Mouse (Mus musculus) limb, embryonic 13.5 days (tissue): ENCODE data around the gene Litaf. TPM values are rescaled to one million over a fixed set of nuclear protein-coding genes. Genes with fewer than 3 reads are reported as not detected.
A peak's percentile ranks its signal among the peaks of the same experiment; 100 is the strongest.

Source experiments
- ATAC-seq: fragments of 200-750 bp; cut with Nextera tagmentation; 2 replicates; pipeline ENCODE4 v1.8.0; 2017; ENCODE audit warnings: low read depth, moderate number of reproducible peaks, moderate TSS enrichment; ENCODE audit not compliant: low FRiP score
- H3K27ac ChIP-seq: fragments of 300-500 bp; sonication (generic); 2 replicates; pipeline ENCODE4 v1.5.1; 2015; ENCODE audit warnings: inconsistent platforms, mild to moderate bottlenecking, moderate library complexity
- H3K27me3 ChIP-seq: fragments of 300-500 bp; sonication (generic); 2 replicates; pipeline ENCODE4 v1.6.1; 2015; ENCODE audit warnings: mild to moderate bottlenecking, inconsistent platforms
- H3K36me3 ChIP-seq: fragments of 300-500 bp; sonication (generic); 2 replicates; pipeline ENCODE4 v1.6.1; 2015; ENCODE audit warnings: inconsistent platforms, mild to moderate bottlenecking, moderate library complexity
- H3K4me1 ChIP-seq: fragments of 300-500 bp; sonication (generic); 2 replicates; pipeline ENCODE4 v1.6.1; 2015; ENCODE audit warnings: inconsistent platforms
- H3K4me2 ChIP-seq: fragments of 300-500 bp; sonication (generic); replicated peaks from 2 replicates; pipeline ENCODE4 v1.6.1; 2015; ENCODE audit warnings: inconsistent platforms, mild to moderate bottlenecking, moderate library complexity
- H3K4me3 ChIP-seq: fragments of 300-500 bp; sonication (generic); 2 replicates; pipeline ENCODE4 v1.5.1; 2015; ENCODE audit warnings: moderate library complexity, mild to moderate bottlenecking, inconsistent platforms
- H3K9ac ChIP-seq: fragments of 300-500 bp; sonication (generic); 2 replicates; pipeline ENCODE4 v1.6.1; 2015; ENCODE audit warnings: mild to moderate bottlenecking, inconsistent platforms
- H3K9me3 ChIP-seq: fragments of 300-500 bp; sonication (generic); 2 replicates; pipeline ENCODE4 v1.6.1; 2016; ENCODE audit warnings: inconsistent platforms
- WGBS: fragments of 180-500 bp; shearing (Covaris S2); methylation state at CpG from one replicate; pipeline ENCODE4 v1.1.7; 2015; 5-methylcytosine and 5-hydroxymethylcytosine counted together
- polyA plus RNA-seq: library from polyadenylated mRNA; unstranded; fragments of >200 nt; fragmentation: Nextera tagmentation; extraction: Ambion mirVana; gene quantifications from 2 replicates; pipeline ENCODE4 v1.2.1, GENCODE M21; 2015

The Litaf gene
- polyA plus RNA-seq, 1 experiment from 2014 or later: 103 TPM

GRCm38 (mm10) chr16:10943257-10943656 lies 122.7 kb downstream of the Litaf start:
- Histone ChIP-seq H3K9me3 (no peaks in the 10 kb centered on the region), H3K9ac (no peak overlapping the region), H3K4me2 (no peak overlapping the region), H3K4me1 (no peaks in the 10 kb centered on the region), H3K36me3 (no peaks in the 10 kb centered on the region), H3K4me3 (no peak overlapping the region), H3K27me3 (no peaks in the 10 kb centered on the region), H3K27ac (no peak overlapping the region)
- ATAC-seq: no peak
- 67% methylated on average over 5 of the region's 5 CpGs for WGBS

GRCm38 (mm10) chr16:10940661-10941060 lies 125.3 kb downstream of the Litaf start:
- Histone ChIP-seq H3K9ac (no peak overlapping the region), H3K36me3 (no peaks in the 10 kb centered on the region), H3K27ac (no peak overlapping the region), H3K27me3 (no peaks in the 10 kb centered on the region), H3K4me2 (no peak overlapping the region), H3K9me3 (no peaks in the 10 kb centered on the region), H3K4me3 (no peak overlapping the region), H3K4me1 (no peaks in the 10 kb centered on the region)
- WGBS: 83% methylated on average over 2 of the region's 2 CpGs
- ATAC-seq: no peak

- no peak for ATAC-seq
- no peak overlapping the region for H3K4me3 ChIP-seq
- H3K9me3 ChIP-seq: no peaks in the 10 kb centered on the region
- no peak overlapping the region for H3K9ac ChIP-seq
- no peaks in the 10 kb centered on the region for H3K27me3 ChIP-seq
- no peaks in the 10 kb centered on the region for H3K36me3 ChIP-seq
- 83% methylated on average over 4 of the region's 4 CpGs for WGBS
- no peak overlapping the region for H3K4me2 ChIP-seq
- no peaks in the 10 kb centered on the region for H3K4me1 ChIP-seq
- H3K27ac ChIP-seq: no peak overlapping the region; the same call in 1 of the 2 replicates
Observed at GRCm38 (mm10) chr16:10939932-10940331, 126.0 kb downstream of the Litaf start.

GRCm38 (mm10) chr16:10937497-10937896 lies 128.5 kb downstream of the Litaf start:
- Histone ChIP-seq H3K4me3 (no peak overlapping the region), H3K9ac (no peak overlapping the region), H3K27ac (no peak overlapping the region), H3K4me1 (no peaks in the 10 kb centered on the region), H3K9me3 (no peaks in the 10 kb centered on the region), H3K4me2 (no peak overlapping the region), H3K27me3 (no peaks in the 10 kb centered on the region), H3K36me3 (no peaks in the 10 kb centered on the region)
- WGBS: 42% methylated on average over 11 of the region's 11 CpGs
- ATAC-seq: no peak

GRCm38 (mm10) chr16:10936700-10937319 lies 129.1 kb downstream of the Litaf start:
- H3K27me3 ChIP-seq: no peaks in the 10 kb centered on the region
- no peak overlapping the region for H3K9ac ChIP-seq
- no peak for ATAC-seq
- H3K4me3 ChIP-seq: no peak overlapping the region
- WGBS: 55% methylated on average over 5 of the region's 5 CpGs
- no peaks in the 10 kb centered on the region for H3K36me3 ChIP-seq
- H3K4me1 ChIP-seq: no peaks in the 10 kb centered on the region
- H3K27ac ChIP-seq: no peak overlapping the region
- no peaks in the 10 kb centered on the region for H3K9me3 ChIP-seq
- H3K4me2 ChIP-seq: no peak overlapping the region

GRCm38 (mm10) chr16:10934047-10934446 lies 131.9 kb downstream of the Litaf start:
- Histone ChIP-seq H3K9me3 (0 out of 2 replicates have a peak, but pooled peaks cover 9% of the 10 kb centered on the region), H3K36me3 (no peaks in the 10 kb centered on the region), H3K27me3 (no peaks in the 10 kb centered on the region), H3K4me3 (no peak overlapping the region), H3K4me1 (no peaks in the 10 kb centered on the region), H3K9ac (no peak overlapping the region), H3K27ac (no peak overlapping the region), H3K4me2 (no peak overlapping the region)
- WGBS: 73% methylated on average over 1 of the region's 1 CpGs
- no peak for ATAC-seq

GRCm38 (mm10) chr16:10933372-10933771 lies 132.6 kb downstream of the Litaf start:
- H3K4me3 ChIP-seq: no peak overlapping the region
- no peak overlapping the region for H3K4me2 ChIP-seq
- no peaks in the 10 kb centered on the region for H3K27me3 ChIP-seq
- H3K9me3 ChIP-seq: 0 out of 2 replicates have a peak, but pooled peaks cover 9% of the 10 kb centered on the region
- H3K4me1 ChIP-seq: no peaks in the 10 kb centered on the region
- H3K9ac ChIP-seq: no peak overlapping the region
- H3K36me3 ChIP-seq: no peaks in the 10 kb centered on the region
- WGBS: 87% methylated on average over 3 of the region's 3 CpGs
- no peak for ATAC-seq
- no peak overlapping the region for H3K27ac ChIP-seq

- Histone ChIP-seq H3K9ac (no peak overlapping the region), H3K27me3 (no peaks in the 10 kb centered on the region), H3K4me2 (no peak overlapping the region), H3K36me3 (no peaks in the 10 kb centered on the region), H3K27ac (no peak overlapping the region), H3K4me3 (no peak overlapping the region), H3K9me3 (0 out of 2 replicates have a peak, but pooled peaks cover 9% of the 10 kb centered on the region), H3K4me1 (peaks cover 5% of the 10 kb centered on the region; the same call in 1 of the 2 replicates)
- 81% methylated on average over 1 of the region's 1 CpGs for WGBS
- ATAC-seq: no peak
Observed at GRCm38 (mm10) chr16:10927026-10927425, 138.9 kb downstream of the Litaf start.

- 0 out of 2 replicates have a peak, but pooled peaks cover 7% of the 10 kb centered on the region for H3K9me3 ChIP-seq
- 34% methylated on average over 7 of the region's 7 CpGs for WGBS
- H3K27me3 ChIP-seq: no peaks in the 10 kb centered on the region
- H3K36me3 ChIP-seq: no peaks in the 10 kb centered on the region
- H3K4me2 ChIP-seq: no peak overlapping the region
- no peak for ATAC-seq
- peaks cover 5% of the 10 kb centered on the region; the same call in 1 of the 2 replicates for H3K4me1 ChIP-seq
- no peak overlapping the region for H3K9ac ChIP-seq
- H3K27ac ChIP-seq: no peak overlapping the region
- H3K4me3 ChIP-seq: no peak overlapping the region
Observed at GRCm38 (mm10) chr16:10925591-10926180, 140.3 kb downstream of the Litaf start.

- no peak overlapping the region for H3K4me3 ChIP-seq
- WGBS: 74% methylated on average over 5 of the region's 5 CpGs
- peaks cover 5% of the 10 kb centered on the region; the same call in 1 of the 2 replicates for H3K4me1 ChIP-seq
- H3K27ac ChIP-seq: no peak overlapping the region
- no peaks in the 10 kb centered on the region for H3K36me3 ChIP-seq
- H3K9me3 ChIP-seq: no peaks in the 10 kb centered on the region
- H3K4me2 ChIP-seq: no peak overlapping the region
- ATAC-seq: no peak
- no peaks in the 10 kb centered on the region for H3K27me3 ChIP-seq
- no peak overlapping the region for H3K9ac ChIP-seq
Observed at GRCm38 (mm10) chr16:10923561-10923960, 142.4 kb downstream of the Litaf start.

GRCm38 (mm10) chr16:10919856-10920255 lies 146.1 kb downstream of the Litaf start:
- no peak for ATAC-seq
- H3K4me2 ChIP-seq: no peak overlapping the region
- H3K27ac ChIP-seq: no peak overlapping the region
- H3K4me3 ChIP-seq: no peak overlapping the region
- H3K9me3 ChIP-seq: no peaks in the 10 kb centered on the region
- no peaks in the 10 kb centered on the region for H3K36me3 ChIP-seq
- H3K4me1 ChIP-seq: peaks cover 5% of the 10 kb centered on the region; the same call in 1 of the 2 replicates
- H3K9ac ChIP-seq: 0 out of 2 replicates have a peak overlapping the region, but pooled peaks have one; percentile 2
- H3K27me3 ChIP-seq: no peaks in the 10 kb centered on the region

- no peak overlapping the region for H3K27ac ChIP-seq
- no peaks in the 10 kb centered on the region for H3K9me3 ChIP-seq
- H3K4me3 ChIP-seq: no peak overlapping the region
- no peaks in the 10 kb centered on the region for H3K27me3 ChIP-seq
- no peak overlapping the region for H3K4me2 ChIP-seq
- H3K9ac ChIP-seq: no peak overlapping the region
- 34% methylated on average over 3 of the region's 3 CpGs for WGBS
- no peaks in the 10 kb centered on the region for H3K36me3 ChIP-seq
- peak; percentile 55; the same call in 1 of the 2 replicates for ATAC-seq
- H3K4me1 ChIP-seq: peaks cover 11% of the 10 kb centered on the region
Observed at GRCm38 (mm10) chr16:10916271-10916670, 149.7 kb downstream of the Litaf start.
